Mouse (Mus musculus) cerebellum, postnatal 4 days (tissue): ENCODE results near the gene Ddx52.

ENCODE experiments used
- DNase-seq, 2 experiments: peaks; one replicate each; pipeline ENCODE4 v3.0.0; 2022; ENCODE audit warnings: low spot score in 2 of 2, mixed read lengths in 1 of 2

Ddx52 gene

GRCm38 (mm10) chr11:83968205-83968575 is 26.3 kb downstream of the Ddx52 start:
- DNase-seq = no peak

- DNase-seq = no peak
These were observed 27.2 kb downstream of the Ddx52 start for GRCm38 (mm10) chr11:83969040-83969439.

GRCm38 (mm10) chr11:83974561-83975346 is 32.9 kb downstream of the Ddx52 start:
- no peak for DNase-seq

GRCm38 (mm10) chr11:83975488-83975887 is 33.6 kb downstream of the Ddx52 start:
- DNase-seq = no peak

GRCm38 (mm10) chr11:83976236-83976977 is 34.5 kb downstream of the Ddx52 start:
- DNase-seq = no peak

GRCm38 (mm10) chr11:83977810-83978209 is 35.9 kb downstream of the Ddx52 start:
- no peak for DNase-seq

- no peak for DNase-seq
These were observed 38.1 kb downstream of the Ddx52 start for GRCm38 (mm10) chr11:83979992-83980391.

GRCm38 (mm10) chr11:83981338-83981737 is 39.5 kb downstream of the Ddx52 start:
- DNase-seq = no peak

- no peak for DNase-seq
These were observed 49.8 kb downstream of the Ddx52 start for GRCm38 (mm10) chr11:83991701-83992100.

GRCm38 (mm10) chr11:83993428-83993827 is 51.6 kb downstream of the Ddx52 start:
- DNase-seq = no peak

GRCm38 (mm10) chr11:83994481-83994880 is 52.6 kb downstream of the Ddx52 start:
- no peak for DNase-seq

GRCm38 (mm10) chr11:83995535-83995950 is 53.7 kb downstream of the Ddx52 start:
- DNase-seq = no peak

- DNase-seq = no peak
These were observed 55.5 kb downstream of the Ddx52 start for GRCm38 (mm10) chr11:83997171-83997868.

GRCm38 (mm10) chr11:83998993-83999392 is 57.1 kb downstream of the Ddx52 start:
- DNase-seq = no peak

GRCm38 (mm10) chr11:83999411-83999915 is 57.6 kb downstream of the Ddx52 start:
- DNase-seq = no peak

- DNase-seq = no peak
These were observed 59.4 kb downstream of the Ddx52 start for GRCm38 (mm10) chr11:84001257-84001656.

GRCm38 (mm10) chr11:84003986-84004385 is 62.1 kb downstream of the Ddx52 start:
- no peak for DNase-seq

GRCm38 (mm10) chr11:84009001-84009400 is 67.1 kb downstream of the Ddx52 start:
- no peak for DNase-seq

- no peak for DNase-seq
These were observed 68.5 kb downstream of the Ddx52 start for GRCm38 (mm10) chr11:84010411-84010810.

- DNase-seq = no peak
These were observed 69.2 kb downstream of the Ddx52 start for GRCm38 (mm10) chr11:84011050-84011449.

GRCm38 (mm10) chr11:84011576-84011975 is 69.7 kb downstream of the Ddx52 start:
- no peak for DNase-seq
